Mouse (Mus musculus) spleen, adult 18-20 months (tissue): ENCODE data around the gene Prkrip1.
"Not testable (repeated sequence)": the region's sequence is repeated elsewhere in the genome, so short reads cannot be mapped to it uniquely, and the experiment has no call there.

Experiments
- DNase-seq, 2 experiments: peaks; one replicate each; pipeline ENCODE4 v3.0.0; 2022; ENCODE audit warnings: mixed read lengths in 2 of 2

Gene Prkrip1

DNA sequence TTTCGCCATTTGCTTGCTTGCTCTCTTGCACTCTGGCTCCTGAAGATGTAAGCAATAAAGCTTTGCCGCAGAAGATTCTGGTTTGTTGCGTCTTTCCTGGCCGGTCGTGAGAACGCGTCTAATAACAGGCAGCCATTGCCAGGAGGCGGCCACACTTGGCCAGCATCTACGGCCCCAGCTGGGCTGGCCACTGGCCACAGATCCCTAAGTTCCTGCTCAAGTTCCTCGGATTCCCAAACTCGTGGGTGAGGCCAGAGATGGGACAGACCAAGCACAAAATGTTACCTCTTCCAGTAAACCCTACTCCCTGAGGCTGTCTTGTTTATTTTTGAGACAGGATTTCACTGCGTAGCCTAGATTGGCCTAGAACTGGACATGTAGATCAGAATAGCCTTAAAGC is 38.7 kb downstream of the Prkrip1 start:
- not testable (repeated sequence) for DNase-seq

DNA sequence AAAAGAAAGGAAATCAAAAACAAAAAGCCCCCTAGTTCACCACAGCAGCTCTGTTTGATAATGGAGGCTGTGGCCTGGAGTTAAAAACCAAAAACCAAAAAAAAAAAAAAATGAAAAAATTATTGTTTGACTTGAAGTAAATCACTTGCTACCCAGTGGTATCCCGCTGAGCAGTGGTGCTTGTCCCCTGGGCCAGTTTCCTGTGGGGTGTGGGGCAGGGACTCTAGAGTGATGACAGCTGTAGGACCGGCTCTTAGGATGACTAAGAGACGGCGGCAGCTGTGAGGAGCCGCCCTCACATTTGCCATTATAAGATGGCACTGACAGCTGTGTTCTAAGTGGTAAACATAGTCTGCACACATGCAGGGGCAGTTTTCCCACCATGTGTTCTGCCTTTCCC is 43.4 kb downstream of the Prkrip1 start:
- no peak for DNase-seq

DNA sequence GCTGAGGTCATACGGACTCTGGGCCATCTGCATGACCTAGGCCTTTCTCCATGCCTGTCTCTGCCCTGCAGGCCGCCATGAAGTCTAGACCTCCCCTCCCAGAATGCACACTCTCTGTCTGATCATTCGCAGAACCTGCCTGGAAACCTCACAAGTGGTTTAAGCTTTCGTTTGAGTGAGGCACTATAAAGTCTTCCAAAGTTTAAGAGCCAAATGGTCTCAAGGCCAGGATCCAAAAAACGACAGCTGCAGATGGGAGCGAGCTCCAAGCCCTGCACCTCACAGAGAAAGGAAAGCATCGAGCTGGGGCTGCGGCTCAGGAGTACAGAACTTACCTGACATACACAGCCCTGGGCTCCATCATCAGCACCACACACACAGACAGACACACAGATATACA is 46.4 kb downstream of the Prkrip1 start:
- DNase-seq = no peak

DNA sequence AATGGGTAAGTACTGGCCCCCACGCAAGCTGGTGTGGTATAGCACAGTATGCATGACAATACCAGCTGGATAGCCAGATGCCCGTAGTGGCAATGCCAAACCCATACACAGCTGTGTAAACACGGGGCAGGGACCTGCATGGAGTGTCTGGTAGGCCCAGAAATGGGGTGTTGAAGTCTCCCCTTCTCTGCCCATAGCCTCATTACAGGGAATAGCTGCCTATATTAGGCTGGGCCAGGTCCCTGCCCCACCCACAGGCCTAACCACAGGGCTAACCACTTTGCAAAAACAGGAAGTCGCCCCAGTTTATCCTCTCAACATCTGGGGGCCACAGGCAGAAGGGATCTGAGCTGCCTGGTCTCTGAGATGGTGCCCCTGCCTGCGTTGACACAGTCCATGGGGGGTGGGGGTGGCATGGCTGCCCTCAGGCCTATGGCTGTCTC is 49.6 kb downstream of the Prkrip1 start:
- DNase-seq = peak; percentile 44 to 67

DNA sequence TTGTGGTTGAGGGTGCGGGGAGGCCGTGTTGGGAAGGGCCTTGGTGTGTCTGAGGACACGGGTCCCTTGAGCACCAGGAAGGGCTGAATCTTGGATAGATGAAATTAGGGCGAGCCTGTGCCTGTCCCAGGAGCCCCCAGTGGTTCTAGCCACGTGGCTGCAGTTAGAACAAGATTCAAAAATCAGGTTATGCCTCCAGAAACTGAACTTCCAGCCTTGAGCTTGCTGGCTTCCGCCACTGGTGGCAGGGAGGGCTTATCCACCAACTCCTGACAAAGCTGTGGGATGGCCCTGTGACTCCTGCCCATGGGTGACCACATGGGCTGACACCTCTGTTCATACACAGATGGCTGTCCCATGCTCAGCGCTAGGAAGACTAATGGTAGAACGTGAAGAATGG is 51.1 kb downstream of the Prkrip1 start:
- DNase-seq = no peak

- peak; percentile 44 to 45 for DNase-seq
These were observed 51.8 kb downstream of the Prkrip1 start for GRCm38 (mm10) chr5:136146936-136147335.

- DNase-seq = no peak
These were observed 53.9 kb downstream of the Prkrip1 start for GRCm38 (mm10) chr5:136144606-136145430.

DNA sequence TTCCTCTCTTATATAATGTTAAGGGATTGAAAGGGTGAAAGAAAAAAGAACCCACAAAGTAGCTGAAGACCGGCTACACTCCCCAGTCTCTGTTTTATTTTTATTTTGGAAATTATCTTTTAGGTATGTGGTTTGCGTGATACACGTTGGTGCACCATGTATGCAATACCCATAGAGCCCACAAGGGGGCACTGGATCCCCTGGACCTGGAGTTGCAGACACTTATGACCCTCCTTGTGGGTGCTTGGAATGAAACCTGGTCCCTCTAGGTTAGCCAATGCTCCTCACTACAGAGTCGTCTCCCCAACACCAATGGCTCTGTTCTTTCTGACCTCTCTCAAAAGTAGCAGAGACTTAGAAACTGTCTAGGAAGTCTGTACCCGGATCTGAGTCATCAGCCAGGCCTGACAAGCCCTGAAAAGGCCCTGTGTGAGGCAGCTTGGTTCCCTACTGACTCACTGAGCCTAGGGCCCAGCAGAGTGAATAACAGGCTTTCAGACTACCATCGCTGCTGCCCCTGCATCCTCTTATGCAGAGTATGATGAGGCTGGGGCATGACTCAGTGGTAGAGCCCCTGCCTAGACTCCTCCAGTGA is 55.5 kb downstream of the Prkrip1 start:
- DNase-seq = peak in 1 of 2 experiments; percentile 34

DNA sequence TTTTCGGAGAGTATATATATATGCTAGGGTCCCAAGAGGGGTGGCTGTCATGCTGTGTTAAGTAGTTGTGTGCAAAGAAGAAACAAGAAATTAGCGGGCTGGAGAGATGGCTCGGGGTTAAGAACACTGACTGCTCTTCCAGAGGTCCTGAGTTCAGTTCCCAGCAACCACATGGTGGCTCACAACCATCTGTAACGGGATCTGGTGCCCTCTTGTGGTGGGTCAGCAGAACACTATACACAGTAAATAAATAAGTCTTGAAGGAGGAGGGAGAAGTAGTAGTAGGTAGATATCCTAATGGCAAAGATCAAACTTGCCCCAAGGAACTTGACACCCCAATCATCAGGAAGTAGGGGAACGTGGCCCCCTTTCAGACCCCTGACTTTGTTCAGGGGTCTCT is 56.0 kb downstream of the Prkrip1 start:
- peak in 1 of 2 experiments; percentile 26 for DNase-seq

DNA sequence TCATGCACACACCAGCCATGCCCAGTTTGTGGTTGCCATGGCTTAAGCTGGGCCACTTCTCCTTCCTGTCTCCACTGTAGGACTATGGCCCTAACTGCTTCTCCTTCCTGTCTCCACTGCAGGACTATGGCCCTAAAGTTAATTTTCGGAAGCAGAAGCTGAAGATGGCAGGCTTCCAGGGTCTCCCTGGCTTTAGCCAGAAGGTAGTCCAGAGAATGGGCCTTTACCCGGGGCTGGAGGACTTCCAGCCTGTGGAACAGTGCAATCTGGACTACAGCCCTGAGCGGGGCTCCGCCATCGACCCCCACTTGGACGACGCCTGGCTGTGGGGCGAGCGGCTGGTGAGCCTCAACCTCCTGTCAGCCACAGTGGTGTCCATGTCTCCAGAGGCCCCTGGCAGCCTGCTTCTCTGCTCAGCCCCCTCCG is 58.7 kb downstream of the Prkrip1 start:
- DNase-seq = no peak

- no peak for DNase-seq
These were observed 59.4 kb downstream of the Prkrip1 start for GRCm38 (mm10) chr5:136139393-136139792.

DNA sequence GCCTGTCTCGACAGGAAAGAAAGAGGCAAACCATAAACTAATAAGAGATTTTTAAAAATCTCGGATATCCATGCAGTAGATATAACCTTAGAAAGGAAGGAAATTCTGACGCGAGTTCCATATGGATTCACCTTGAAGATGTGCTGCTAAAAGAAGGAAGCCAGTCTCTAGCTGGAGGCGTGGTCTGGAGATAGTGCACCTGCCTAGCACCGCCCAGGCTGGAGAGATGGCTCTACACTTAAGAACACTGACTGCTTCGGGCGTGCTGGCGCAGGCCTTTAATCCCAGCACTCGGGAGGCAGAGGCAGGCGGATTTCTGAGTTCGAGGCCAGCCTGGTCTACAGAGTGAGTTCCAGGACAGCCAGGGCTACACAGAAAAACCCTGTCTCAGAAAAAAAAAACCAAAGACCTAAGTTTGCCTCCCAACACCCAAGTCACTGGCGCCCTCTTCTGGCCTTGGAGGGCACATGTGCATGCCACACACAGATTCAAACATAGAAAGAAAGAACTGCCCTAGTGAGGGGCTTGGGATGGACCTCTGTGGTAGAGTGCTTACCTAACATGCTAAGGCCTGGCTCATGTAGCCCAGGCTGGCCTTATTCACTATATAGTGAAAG is 61.0 kb downstream of the Prkrip1 start:
- peak; percentile 38 to 70 for DNase-seq

DNA sequence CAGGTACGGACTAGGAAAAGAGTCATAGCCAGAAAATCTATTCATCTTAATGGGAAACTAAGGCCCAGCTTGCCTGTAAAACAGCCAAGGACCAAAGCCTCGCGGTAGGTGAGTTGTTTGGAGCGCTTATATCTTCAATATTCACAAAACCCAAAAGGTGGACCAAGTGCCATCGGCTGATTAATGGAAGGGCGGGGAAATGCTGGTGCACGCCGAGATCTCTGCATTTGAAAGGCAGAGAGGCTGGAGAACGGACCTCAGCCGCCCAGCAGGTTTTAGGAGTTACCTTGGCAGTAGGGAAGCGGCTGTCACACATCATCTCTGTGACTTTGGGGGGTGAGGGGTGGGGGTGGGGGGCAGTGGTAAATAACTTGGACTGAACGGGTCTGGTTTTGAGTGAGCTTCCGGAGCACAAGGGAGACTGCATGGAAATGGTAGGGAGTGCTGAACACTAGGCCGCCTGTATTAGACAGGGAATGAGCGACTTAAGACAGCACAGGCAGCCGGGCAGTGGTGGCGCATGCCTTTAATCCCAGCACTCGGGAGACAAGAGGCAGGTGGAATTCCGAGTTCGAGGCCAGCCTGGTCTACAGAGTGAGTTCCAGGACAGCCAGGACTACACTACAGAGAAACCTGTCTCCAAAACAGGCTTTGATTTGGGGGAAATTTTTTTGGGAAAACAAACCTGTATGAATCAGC is 62.3 kb downstream of the Prkrip1 start:
- no peak for DNase-seq

DNA sequence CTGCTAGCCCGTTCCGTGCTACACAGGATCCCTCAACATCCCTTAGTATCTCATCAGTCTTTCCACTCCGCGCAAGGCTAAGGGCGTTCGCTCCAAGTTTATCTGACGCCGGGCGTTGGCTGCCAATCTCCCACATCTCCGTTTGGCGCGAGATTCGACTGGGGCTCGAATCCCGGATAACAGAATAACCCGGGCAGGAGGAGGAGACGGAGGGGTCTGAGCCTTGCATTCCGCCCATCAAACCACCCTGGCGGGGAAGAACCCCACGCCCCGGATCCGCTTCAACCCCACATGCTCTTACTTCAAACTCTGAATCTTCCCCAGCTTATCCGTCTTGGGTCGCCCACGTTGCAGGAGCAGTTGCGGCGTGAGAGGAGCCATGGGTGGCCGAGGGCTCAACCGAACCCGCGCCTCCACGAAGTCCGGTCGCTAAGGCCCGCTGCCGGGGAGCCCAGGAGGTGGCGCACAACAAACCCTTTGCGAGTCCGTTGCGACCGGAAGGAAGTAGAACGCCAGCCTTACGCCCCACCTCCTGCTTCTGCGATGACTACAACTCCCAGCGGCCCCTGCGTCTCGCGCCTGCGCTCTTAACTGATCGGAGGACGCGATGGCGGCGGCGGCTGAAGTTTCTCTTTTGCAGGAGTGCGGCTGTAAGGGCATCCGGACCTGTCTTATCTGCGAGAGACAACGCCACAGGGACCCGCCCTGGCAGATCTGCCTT is 63.0 kb downstream of the Prkrip1 start, which contains the start of the genes Lrwd1 and Alkbh4:
Gene Lrwd1, minus strand, starts transcription at position 504 of the 721 bp plus-strand sequence.
Gene Alkbh4, plus strand, starts transcription at position 576 of the 721 bp plus-strand sequence.
- DNase-seq = peak; percentile 95 to 97
